Mouse (Mus musculus) cerebellum, adult (tissue): ENCODE data around the gene Cfdp1.

ENCODE experiments used
- ATAC-seq: cut with Nextera tagmentation; 2 replicates; pipeline ENCODE4 v1.9.2; 2017; ENCODE audit warnings: mild to moderate bottlenecking, moderate library complexity, mixed read lengths; ENCODE audit not compliant: insufficient number of reproducible peaks, low FRiP score, low TSS enrichment

Gene Cfdp1

DNA sequence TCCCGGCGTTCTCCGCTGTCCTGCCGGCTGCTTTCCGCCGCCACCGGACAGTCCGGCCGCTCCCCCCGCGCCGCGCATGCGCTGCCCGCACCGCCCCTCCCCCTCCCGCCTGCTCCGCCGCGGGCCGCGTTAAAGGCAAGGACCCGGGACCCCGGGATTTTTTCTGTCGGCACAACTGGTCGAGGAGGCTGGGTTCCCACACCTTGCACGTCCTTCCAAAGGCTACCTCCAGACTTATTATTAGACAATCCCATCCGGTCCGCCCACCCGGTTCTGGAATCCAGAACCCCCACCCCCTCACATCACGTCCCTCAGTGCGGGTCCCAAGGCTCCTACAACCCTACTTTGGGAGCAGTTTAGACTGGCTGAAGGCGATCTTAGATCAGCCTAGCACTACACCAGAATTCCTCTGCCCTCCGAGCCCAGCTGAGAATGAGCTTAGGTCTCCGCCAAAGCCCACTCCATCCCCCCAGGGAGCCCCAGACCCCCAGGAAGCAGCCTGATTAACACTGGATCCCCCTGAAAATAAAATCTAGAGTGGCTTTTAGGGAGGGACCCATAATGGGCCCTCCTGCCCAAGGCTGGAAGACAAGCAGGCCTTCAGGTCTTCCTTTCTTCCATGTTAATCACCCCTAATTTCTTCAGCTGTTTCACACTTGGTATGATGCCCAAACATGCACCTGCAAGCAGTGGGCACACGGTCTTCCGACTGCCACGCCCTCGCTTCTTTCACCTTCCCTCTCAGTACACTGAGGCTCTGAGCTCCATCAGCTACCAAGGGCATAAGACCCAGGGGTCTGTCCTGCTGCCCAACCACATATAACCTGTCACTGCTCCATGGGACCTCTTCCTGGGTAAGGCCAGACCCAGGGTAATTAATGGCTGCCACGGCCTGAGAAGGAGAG, 110.0 kb downstream of the Cfdp1 start, which contains the start of gene Bcar1:
Bcar1 (minus strand) TSS at position 18 of the 905 bp plus-strand sequence.
- 0 out of 2 replicates have a peak, but pooled peaks have one; percentile 7 for ATAC-seq

DNA sequence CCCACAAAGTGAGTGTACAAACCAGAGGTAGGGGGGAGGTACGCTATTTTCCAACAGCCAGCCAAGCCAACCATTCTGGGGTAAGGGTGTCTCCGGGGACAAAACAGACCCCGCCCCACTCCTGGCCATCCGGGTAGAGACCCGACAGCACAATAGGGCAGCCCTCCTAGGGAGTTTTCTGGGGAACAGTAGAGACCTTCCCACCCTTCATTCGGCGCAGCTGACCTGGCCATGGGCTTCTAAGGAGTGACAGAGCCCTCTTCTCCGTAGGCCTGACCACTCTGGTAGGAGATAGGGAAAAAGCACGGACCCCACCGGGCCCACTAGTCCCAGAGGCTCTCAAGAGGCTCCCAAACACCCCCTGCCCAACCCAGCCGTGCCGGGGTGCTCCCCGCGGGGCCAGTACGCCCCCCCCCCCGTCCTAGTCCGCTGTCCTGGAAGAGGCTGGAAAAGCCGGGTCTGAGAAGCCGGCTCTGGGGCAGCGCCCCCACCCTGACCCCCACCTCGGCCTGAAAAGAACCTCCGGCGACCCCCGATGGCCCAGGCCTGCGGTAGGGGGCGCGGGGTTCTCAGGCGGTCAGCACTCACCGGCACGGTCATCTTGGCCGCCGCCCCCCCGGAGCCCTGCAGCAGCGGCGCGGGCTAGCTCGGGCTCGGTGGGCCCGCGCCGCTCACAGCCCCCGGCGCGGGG, 110.8 kb downstream of the Cfdp1 start:
- ATAC-seq = no peak; the same call in 1 of the 2 replicates

DNA sequence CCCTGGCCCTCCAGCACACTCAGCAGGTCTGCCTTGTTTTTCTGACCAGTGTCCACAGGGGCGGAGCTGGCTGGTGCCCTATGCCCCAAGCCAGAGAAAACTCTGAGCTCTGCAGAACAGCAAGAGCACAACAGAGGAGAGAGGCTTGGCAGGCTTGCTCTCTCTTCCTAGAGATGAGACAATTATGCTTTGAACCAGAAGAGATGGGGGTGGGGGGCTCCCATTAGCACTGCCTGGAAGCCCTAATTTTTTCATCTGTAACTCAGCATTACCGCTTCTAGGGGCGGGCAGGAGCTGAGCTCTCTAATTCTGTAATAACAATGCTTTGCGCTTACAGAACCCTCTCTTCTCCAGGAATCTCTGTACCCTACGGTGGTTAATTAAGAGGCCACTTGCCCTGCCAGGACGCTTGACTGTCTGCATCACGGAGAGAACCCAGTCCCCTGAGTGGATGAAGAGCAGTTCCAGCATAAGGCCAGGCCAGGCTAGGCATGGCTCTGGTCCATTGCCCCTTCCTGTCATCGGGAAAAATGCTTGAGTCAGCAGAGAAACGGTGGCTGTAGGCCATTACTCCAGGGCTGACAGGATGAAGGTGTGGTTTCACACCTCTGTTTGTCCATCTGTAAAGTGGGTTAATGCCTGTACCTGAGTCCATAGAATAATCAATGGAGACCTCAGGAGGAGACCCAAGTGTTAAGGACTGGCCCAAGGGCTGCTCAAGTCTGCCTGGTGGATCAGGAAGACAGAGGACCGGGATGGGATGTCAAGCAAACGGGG, 111.6 kb downstream of the Cfdp1 start:
- peak; percentile 38 for ATAC-seq

DNA sequence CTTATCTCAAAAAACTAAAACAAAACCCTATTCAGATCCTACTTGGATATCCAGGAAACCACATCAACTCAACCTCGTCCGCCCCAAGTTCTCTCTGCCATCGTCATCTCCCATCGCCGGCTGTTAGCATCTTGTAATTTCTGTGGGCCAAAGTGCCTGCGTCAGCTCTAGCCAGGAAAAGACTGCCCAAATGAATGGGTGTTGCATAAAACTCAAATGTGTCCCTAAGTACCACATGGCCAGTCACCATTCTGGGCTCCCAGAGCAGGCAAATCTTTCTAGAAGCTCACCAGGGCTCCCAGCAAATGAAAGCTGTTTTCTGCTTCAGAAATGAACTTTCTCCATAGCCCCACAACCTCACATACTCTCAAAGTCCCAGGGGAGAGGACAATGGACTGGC, 112.5 kb downstream of the Cfdp1 start:
- no peak for ATAC-seq

DNA sequence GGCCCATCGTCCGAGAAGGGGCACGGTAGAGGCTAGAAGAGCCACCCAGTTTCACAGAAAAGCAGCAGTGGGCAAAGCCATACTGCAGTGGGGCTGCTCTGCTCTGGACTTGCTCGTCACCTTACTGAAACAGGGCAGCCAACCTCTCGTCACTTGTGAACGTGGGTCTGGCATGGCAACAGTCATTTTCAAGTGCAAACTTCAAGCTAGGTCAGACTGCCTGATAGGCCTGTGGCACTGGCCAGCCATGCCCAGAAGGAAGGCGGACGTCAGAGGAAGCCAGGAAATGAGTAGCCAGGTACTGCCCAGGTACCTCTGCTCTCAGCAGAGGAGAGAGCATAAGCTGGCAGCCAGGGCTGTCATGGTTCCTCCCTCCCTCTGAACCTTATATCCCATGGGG, 113.1 kb downstream of the Cfdp1 start:
- ATAC-seq = no peak

DNA sequence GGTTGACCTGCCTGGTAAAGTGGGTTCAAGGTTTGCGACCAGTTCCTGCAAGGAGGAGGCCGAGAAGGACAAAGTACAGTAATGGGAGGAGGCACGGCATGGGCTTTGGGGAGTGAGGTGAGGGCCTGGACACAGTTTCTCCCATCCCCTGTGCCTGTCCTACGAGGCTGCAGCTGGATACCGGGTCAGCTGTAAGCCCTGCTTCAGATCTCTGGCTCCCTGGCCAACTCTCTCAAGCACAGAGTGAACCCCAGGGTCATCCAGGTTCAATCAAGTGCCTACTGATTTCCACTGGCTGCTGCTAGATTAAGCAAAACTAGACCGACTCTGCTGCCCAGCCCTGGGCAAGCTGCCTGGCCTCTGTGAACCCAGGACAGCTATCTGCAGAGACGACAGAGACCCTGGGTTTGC, 113.8 kb downstream of the Cfdp1 start:
- no peak for ATAC-seq

DNA sequence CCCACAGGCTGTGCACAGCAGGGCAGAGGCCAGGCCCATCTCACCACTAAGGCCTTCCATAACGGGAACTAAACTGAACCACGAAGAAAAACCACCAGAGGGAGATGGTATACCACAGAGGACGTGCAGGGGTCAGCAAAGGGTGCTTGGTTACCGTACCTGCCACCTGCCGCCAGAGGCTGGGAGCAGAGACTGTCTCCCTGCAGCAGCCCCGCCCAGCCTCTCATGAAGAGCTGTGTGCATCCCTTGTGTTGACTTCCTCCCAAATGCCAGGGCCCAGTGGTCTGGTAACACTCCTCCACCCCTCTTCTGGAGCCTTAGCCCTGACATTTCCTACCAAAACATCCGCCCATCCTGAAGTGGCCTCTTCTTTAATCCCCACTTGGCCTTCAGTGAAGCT, 114.5 kb downstream of the Cfdp1 start:
- ATAC-seq = no peak

DNA sequence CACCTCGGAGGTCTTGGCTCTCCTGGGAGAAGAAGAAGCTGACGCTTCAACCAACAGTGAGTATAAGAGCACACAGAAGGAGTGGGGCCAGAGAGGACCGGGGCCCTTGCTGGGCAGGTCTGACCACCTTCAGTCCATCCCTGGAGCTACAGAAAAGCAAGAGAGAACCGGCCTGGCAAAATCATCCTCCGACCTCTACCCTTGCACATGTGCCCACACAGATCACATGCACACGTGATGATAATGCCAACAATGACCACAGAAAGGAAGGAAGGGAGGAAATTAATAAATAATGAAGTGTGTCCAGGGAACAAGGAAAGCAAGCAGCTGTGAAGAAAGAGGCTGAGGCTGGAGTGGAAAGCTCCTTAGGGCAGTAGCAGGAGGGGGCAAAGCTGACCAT, 115.2 kb downstream of the Cfdp1 start:
- ATAC-seq = no peak

DNA sequence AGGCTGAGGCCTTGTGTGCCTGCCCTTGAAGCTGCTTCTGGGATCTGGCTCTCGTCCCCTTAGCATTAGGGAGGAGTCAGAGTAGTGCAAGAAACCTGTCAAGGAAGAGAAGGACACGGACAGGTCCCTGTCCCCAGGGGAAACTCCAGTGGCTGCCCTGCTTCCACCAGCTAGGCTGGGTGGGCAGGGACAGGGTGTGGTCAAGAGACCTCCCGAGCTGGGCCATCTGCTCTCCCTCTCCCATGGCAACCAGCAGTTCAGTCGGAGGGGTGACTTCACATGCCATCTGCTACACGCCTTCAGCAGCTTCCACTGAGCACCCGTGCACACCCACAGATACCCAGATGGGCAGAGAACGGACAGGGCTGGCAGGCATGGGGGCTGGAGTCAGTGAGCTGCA, 117.8 kb downstream of the Cfdp1 start:
- ATAC-seq = peak; percentile 36

DNA sequence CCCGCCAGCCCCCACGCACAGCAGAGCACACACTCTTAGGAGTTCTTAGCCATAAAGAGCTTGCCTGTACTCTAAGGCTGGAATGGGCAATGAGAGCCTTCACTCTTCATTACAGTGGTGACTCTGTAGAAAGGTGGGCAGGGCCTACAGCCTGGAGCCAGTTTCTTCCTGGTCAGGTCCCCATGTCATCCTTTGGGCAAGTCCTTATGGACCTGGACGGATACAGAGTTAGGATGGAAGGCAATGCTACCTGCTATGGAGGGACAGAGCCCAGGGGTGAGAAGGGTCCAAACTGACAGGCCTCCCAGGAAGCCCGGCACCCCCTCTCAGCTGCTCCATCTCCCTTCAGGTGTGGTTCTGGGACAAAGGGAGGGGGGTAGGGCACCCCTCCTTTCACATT, 118.3 kb downstream of the Cfdp1 start:
- ATAC-seq = no peak

DNA sequence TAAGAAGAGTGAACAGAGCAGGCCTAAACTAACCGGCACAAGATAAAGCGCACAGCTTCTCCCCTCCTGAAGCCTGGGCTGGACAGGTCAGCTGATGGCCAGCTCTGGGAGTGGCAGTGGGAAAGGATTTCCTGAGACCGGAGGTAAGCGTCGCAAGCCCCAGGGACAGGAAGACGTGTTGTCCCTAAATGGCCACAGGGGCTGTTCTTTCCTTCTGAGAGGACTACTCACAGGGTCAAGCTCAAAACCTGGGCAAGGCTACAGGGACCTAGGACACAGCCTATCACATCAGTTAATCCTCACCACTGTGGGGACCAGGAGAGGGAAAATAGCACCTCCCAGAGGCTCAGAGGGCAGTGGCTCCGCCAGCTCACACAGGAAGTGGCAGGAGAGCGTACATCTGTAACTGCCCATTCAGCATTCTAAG, 118.7 kb downstream of the Cfdp1 start:
- ATAC-seq = no peak

DNA sequence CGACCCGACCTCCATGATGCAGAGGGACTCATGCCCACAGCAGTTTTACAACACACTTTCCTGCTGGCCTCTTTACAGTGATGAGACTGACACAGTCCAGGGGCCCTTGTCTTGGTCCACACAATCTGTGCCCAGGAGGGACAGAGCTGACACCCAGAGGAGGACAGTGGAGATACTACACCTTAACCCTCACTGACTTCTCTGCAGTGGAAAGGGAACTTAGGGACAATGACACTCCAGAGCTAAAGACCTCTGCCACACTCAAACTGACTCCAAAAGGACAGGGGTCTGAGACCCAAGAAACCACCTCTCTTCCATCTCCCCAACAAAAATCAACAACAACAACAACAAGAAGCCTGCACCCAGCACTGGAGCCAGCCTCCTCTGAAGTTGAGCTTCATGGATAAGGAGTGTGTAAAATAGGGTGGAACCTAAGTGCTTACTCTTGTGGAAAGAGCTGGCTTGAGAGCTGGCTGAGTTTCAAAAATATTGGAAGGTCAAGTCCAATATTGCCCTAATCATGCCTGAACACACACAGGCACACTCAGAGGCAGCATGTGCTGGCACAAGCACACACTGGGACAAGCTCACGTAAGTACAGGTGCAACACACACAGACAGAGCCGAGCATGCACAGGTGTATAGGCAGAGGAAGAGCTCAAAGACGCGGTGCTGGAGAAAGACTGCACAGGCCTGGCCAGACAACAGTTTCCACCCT, 119.7 kb downstream of the Cfdp1 start:
- ATAC-seq = no peak

DNA sequence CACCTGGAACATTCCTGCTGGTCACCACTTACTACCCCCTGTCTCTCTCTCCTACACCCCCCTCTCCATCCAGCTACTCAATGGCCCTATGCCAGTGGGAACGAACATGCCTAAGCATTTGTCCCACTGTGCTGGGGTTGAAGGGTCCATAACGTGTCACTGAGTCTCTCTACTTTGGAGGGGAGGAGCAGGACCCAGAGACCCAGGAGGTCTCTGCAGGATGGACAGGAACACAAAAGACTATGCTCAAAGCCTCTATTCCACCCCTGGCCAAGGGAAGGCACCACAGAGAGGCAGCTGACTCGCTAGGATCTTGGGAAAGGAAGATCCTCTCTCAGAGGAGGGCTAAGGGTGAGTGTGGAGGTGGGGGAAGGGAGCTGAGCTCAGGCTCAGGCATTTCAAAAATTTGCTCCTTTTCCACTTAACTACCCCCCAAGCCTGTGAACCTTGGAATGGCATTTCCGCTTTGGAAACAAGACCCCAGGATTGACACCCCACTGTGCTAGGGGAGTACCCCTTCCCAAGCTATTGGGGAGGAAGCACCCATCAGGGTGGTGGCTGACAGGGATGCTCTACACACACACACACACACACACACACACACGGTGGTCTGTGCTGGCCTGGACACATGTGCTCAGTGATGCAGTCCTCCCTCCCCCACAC, 120.4 kb downstream of the Cfdp1 start:
- no peak for ATAC-seq

DNA sequence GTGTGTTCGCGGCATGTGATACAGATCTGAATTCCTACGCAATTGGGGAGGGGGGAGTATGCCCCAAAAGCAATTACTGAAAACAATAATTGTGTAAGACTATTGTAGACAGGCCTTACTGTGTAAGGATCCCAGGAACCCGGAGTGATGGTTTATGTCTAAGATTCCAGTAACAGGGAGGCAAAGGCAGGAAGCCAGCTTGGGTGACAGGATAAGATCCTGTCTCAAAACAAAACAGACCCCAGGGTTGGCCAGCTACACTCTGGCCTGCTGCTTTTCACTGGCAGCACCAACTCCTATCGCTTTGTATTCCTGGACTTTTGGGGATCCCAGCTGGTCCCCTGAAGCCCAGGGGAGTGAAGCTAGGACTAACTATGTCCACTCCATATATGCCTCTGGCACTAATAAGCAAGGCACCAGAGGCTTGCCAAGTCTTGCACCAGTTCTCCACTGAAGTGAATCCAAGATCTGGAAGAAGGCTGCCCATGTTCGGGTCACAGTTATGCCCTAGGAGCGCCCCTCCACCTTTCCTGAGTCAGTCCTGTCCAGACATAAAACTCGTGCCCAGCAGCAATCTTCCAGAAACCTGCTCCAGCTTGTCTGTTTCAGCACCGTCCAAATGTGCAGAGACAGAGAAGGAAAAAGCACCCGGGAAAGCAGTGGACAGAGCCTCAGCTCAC, 121.5 kb downstream of the Cfdp1 start:
- no peak for ATAC-seq

DNA sequence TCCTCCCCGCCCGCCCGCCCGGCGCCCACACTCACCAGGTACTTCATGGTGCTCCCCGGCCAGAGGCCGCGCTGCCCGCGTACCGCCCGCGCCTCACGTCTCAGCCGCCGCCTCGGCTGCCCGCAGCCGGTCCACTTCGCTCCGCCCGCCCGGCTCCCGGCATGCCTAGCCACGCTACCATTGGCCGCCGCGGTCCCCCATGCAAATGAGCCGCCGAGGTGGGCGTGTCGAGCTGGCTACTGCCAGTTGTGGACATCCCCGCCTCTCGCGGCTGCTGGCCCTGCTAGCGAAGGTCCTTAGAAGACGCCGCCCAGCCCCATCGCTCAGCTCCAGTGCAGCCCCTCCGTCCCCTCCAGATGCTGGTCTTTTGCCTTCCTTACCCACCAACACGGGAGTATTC, 122.1 kb downstream of the Cfdp1 start:
- peak; percentile 71 for ATAC-seq

DNA sequence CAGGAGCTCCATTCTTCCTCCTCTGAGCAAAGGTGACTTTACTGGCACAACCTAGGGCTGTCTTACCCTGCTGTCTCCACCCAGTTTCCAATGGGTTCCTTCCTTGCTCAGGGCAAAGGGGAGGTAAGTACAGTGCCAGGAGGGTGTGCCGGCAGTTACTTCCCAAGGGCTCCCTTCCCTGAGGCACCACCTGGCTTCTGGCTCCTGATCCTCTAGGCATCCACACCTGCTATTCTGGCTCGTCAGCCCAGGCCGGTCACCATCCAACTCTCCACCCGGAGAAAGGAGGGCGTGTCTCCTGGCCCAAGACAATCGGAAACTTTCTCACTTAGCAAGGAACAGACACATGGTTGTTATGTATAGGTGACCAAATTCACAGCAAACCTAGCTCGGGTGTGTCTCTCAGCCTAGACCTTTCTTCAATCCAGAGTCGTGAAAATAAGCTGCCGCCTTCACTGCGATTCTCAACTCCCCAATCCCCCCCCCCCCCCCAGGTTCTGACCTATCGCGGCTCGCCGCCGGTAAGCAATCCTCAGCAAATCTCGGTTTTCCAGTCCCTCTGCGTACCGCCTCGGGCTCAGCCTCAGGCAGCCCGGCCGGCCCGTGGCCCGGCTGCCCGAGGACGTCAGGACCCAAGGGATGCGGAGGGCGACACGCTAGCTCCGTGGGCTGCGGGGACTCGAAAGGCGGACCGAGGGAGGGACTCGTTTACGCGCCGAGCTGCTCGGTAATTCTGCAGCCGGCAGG, 122.7 kb downstream of the Cfdp1 start:
- ATAC-seq = no peak; the same call in 1 of the 2 replicates

DNA sequence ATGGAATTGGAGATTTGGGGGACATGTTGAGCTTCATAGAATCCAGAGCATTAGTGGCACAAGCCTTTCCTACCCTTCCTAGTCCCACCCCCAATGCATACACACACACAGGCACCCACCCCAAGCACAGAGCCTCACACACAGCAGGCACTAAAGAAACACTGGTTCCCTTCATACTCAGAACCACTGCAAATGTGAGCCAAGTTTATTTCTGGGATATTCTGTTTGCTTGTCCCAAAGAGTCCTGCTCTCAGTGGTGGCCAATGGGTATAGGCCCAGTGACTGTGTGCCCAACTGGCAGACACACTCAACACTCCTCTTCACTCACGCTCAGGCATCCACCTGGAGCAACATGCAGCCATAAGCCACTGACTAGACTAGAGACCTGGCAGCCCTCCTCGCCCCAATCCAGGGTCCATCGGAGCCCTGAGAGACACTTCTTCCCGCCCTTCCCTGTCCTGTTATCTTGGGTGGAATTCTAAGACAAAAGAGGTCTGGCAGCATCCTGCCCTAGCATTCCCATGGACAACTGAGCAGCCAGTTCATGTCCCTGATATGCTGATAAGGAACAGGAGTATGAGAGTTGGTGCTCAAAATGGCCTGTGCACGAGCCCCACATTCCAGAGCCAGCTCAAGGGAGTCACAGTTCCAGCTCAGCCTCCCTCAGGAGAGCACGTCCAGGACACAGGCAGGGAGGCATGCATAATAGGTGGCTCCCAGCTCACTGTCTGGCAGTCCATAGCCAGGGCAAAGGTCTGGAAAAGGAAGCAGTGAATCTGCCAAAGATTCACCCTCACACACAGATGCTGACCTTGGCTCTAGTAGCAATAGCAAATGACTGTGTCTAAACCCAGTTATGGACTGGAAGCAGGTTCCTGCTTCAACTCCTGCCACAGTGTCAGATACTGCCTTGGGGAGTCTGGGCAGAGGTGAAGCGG, 124.6 kb downstream of the Cfdp1 start:
- no peak for ATAC-seq
